Mouse (Mus musculus): Measurements from ENCODE around the gene Insyn1.

Insyn1 gene

DNA sequence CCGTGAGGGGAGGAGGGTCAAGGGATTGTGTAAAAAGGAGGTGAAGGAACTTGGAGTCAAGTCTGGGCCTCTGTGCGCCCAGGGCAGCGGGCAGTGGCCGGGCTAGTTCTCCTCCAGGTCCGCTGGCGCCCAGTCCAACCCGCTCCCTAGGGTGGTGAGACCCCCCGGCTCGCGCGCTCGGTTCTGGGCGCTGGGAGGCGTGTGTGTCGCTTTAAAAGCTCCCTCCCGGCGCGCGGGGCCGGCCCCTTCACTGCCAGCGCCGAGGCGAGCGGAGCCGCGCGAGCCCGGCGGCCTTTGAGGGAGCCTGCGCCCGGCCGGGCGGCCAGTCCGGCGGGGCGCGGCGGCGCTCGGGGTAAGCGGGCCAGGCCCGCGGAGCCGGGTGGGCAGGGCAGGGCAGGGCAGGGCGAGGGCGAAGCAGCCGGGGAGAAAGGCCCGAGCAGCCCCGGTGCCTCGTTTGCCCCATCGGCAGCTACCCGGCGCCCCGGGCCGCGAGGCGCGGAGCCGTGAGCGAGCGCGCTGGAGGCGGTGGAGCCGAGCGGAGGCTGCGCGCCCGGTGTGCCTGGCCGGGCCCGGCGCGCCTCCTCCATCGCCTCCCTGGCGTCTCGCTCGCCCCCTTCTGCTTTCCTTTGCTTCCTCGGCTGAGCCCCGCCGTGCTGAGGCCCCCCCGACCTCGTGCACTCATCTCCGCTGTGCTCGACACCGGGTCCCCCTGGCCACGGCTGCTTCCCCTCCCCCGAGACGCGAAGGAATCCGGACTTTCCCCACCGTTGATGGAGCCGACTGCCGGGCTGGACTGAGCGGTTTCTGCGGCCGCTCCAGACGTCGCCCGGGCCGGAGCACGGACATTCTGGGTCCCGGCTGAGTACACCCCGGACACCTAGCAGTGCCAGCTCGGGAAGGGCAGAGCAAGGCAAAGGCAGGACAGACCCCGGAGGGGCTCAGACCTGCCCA lies at the start of gene Insyn1:
Gene Insyn1, plus strand, starts transcription at position 753 of the 951 bp plus-strand sequence.
- DNase-seq (ENCODE audit: low read depth, low spot score) = peak; percentile 80

- DNase-seq (ENCODE audit: low read depth, low spot score) = peak; percentile 80
These were observed 49.4 kb upstream of the Insyn1 start for GRCm38 (mm10) chr9:58438921-58439396.

DNA sequence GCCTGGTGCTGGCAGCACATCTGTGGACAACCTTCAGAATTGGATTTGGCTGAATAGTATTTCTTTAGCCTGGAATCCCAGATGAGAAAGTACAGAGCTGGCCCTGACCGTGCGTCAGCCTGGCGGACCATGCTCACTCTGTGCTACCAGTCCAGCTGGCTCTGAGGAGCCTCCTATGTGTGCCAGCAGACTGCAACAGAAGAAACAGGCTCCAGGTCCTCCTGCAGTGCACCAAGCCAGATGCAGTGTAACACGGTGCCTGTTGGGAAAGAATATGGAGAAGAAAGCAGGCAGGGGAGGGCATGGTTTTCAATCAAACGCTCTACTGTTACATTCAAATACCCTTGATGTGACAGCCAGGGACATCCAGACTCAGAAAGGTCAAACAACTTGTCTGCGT lies 48.3 kb upstream of the Insyn1 start:
- DNase-seq (ENCODE audit: low read depth, low spot score) = peak; percentile 87

- DNase-seq (ENCODE audit: low read depth, low spot score) = peak; percentile 79
These were observed 47.8 kb upstream of the Insyn1 start for GRCm38 (mm10) chr9:58440614-58441013.

DNA sequence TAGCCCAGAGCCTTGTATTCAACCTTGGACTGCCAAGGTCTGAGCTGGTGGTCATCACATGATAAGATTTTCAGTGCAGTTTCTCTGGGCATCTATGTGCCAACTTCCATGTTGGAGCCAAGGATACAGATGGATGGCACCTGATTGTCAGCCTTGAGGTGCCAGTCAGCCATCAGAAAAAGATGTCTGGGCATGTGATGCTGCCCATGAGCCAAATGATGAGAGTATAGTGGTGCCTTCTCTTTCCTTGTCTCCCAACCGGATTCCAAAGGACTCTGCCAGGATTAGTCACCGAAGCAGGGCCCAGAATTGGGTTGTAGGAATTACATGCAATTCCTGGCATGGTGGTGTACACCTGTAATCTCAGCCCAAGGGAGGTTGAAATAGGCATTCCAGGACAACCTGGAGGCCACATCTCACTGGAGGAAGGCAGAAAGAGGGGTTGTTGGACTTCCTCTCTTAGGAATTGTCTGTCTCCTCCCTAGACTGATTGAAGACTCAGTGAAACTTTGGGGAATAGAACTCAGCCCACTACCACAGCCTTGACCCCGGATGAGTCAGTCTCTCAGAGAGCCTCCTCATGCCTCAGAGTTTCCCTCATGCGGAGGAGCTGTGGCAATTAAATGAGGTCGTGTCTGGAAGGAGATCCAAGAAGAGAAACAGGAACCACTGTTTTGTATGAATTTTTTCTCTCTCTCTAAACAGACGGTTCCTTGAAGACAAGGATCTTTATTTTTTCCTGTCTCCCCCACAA lies 46.9 kb upstream of the Insyn1 start:
- DNase-seq (ENCODE audit: low read depth, low spot score) = peak; percentile 89

DNA sequence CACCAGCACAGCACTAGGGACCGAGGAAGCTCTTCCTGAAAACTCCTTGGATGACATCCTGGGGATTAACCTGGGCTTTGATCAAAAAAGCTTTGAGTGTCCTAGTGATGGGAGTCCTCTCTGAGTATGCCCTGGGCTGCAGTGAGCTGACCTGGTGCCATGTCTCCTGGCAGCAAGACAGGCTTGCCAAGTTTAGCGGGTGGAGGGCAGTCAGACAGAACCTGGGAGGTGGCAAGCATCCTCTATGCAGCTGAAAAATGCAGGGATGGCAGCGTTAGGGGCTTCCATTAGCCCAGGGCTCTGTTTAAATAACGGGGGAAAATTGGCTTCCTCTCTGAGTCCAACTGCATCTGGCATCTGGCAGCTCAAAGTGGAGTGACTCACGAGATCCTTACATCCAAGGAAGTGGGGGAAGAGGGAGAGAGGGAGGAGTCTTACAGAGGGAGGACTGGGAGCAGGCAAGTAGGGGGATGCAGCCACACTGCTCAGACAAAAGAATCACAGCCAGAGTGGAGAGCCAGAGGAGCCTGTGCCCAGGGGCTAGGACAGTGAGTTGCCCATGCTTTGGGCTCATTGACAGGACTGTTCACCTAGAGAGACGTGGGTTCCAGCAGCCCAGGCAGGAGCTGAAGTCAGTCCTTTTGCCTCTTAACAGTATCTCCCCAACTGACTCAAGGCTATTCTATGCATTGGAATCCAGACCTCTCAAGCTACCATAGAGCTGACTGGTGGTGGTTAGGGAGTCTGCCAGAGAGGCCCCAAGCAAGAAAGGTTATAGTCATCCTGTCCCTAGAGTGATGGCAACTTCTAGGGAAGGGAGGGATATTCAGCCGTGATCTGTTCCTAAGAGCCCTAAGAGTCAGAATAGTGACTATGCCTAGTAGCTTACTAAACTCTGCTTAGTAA lies 46.0 kb upstream of the Insyn1 start:
- peak; percentile 93 for DNase-seq (ENCODE audit: low read depth, low spot score)

GRCm38 (mm10) chr9:58443061-58443460 lies 45.3 kb upstream of the Insyn1 start:
- no peak for DNase-seq (ENCODE audit: low read depth, low spot score)

DNA sequence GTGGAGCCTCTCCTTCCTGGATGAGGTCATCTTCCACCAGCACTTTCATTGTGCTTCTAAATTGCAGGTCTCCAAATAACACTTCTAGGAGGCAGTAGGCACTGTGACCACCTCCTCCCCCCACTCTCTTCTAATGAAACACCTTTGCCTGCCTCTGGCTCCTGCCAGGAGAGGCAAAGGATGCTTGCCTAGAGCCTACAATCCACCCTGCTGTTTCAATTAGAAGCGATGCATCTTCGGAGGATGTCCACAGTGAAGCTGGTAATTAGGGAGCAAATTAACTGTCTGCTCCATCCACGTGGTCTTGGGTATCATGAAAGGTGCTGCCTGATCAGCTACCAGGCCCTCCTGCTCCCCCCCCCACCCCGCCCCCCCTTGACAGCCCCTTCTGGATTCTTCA lies 41.6 kb upstream of the Insyn1 start:
- no peak for DNase-seq (ENCODE audit: low read depth, low spot score)

- DNase-seq (ENCODE audit: low read depth, low spot score) = no peak
These were observed 40.3 kb upstream of the Insyn1 start for GRCm38 (mm10) chr9:58447997-58448595.

GRCm38 (mm10) chr9:58449526-58449925 lies 38.9 kb upstream of the Insyn1 start:
- no peak for DNase-seq (ENCODE audit: low read depth, low spot score)

- peak; percentile 50 for DNase-seq (ENCODE audit: low read depth, low spot score)
These were observed 34.5 kb upstream of the Insyn1 start for GRCm38 (mm10) chr9:58453791-58454378.

DNA sequence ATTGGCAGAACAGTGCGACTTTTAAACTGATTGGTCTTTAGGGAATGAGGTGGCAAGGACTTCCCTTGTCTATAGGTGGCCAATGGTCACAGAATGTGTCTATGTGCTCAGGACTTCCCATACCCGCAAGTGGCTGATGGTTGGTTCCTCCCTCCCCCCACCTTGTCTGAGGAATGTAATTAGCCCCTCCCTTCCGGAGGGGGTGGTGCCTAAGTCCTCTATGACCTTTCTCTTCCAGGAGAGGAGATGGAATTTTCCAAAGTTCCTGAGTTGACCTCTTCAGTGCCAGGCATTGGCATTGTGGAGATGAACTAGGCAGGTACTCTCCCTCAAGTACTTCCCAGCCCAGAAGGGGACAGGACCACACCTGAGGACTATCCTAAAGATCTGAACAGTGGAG lies 33.5 kb upstream of the Insyn1 start:
- no peak for DNase-seq (ENCODE audit: low read depth, low spot score)

DNA sequence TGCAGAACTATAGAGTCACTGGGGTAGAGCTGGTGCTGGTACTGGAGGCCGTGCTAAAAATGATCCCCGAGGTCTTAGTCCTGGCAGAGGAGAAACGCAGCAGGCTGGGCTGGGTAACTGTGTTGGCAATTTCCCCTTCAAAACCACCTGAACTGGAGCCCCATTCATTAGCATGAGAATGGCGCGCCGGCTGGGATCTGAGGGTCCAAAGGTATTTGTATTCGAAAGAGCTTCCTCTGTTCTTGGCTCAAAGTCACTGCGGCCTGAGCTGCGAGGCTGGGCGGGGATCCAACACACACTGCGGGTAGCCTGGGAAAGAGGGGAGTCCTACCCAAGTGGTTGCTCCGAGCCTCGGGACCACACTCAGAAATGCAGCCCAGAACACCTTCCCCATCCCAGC lies 32.6 kb upstream of the Insyn1 start:
- DNase-seq (ENCODE audit: low read depth, low spot score) = no peak

DNA sequence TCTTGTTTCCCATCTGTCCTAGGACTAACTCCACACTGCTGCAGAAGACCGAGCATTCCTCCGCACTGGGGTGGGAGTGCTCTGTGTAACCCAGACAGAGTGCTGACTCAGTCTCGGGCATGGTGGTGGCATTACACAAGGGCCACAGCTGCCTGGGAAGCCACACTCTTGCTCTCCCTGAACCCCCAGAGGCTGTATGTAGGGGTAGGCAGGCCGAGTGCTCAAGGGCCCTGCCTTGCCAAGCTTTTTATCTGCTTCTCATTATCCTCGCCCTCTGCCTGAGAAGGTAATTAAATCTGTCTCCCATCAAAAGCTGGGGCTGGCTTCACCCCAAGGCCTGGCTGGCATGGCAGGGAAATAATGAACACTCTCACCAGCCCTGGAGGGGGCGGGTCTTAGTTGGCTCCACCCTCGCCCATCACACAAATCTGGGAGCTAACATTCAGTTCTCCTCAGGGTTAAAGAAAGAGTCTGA lies 30.9 kb upstream of the Insyn1 start:
- DNase-seq (ENCODE audit: low read depth, low spot score) = peak; percentile 73

DNA sequence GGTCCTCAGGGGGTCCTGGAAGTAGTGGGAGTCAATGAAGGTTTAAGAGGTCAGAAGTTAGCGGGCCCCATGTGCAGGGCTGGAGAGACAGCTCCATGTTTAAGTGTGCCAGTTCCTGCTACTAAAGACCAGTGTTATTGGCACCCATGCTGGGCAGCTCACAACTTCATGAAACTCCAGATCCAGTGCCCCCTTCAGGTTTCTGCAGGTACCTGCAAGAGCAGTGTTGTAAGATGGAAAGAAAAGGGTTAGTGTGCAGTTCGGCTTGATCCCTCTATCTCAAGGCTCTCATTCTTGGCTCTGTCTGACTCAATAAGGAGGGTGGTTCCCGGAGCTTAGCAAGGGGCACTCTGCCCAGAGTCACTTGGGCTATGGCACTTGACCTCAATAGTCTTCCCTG lies 30.1 kb upstream of the Insyn1 start:
- DNase-seq (ENCODE audit: low read depth, low spot score) = no peak

GRCm38 (mm10) chr9:58458856-58459553 lies 29.4 kb upstream of the Insyn1 start:
- DNase-seq (ENCODE audit: low read depth, low spot score) = no peak

- DNase-seq (ENCODE audit: low read depth, low spot score) = peak; percentile 91
These were observed 20.9 kb upstream of the Insyn1 start for GRCm38 (mm10) chr9:58467345-58468025.

DNA sequence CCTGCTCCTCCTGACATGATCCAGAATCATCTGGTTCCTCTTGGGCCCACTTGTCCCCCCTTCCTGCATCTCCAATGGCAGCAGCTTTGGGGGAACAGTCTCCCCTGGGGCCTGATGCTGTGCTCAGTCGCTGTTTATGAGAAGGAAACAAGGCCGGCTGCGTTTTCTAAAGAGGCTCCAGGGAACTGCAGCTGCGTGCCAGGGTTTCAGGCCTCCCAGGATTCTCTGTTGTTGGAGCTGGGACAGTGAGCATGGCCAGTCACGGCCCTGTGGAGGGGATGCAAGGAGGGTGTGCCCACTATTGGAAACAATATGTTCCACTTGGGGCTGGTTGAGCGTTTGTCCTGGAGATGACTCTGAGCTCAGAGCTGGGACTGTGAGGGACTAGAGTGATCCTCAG lies 17.9 kb upstream of the Insyn1 start:
- DNase-seq (ENCODE audit: low read depth, low spot score) = no peak

- DNase-seq (ENCODE audit: low read depth, low spot score) = no peak
These were observed 15.1 kb upstream of the Insyn1 start for GRCm38 (mm10) chr9:58473211-58473815.

Measured in brain, adult 2 months (tissue).